1 mouse cellular context compared by ENCODE assay signal in genomic region chr8:75033511-75034243, GRCm38 (mm10).
TF ChIP-seq lines count a peak whose summit lies in the region.

Gene Tom1 (plus strand): TSS chr8:75033705.

TF ChIP-seq in CH12.LX, 34 proteins besides CTCF, POLR2A, EP300 and RAD21 (continued from another document):
- TF ChIP-seq NRF1 (IDR thresholded peaks at IDR 0.05; ENCODE audit: low read depth, low read length) (peak; percentile 54), SMC3 (IDR thresholded peaks at IDR 0.05; ENCODE audit: low read depth, low read length) (no peak), MAX (IDR thresholded peaks at IDR 0.05; ENCODE audit: low read length) (peak; percentile 62; the same call in 1 of the 2 replicates), KAT2A (IDR thresholded peaks at IDR 0.05; ENCODE audit: insufficient replicate concordance, low read length) (peak; percentile 64; the same call in 1 of the 2 replicates), HCFC1 (IDR thresholded peaks at IDR 0.05; ENCODE audit: low read depth, low read length) (peak; percentile 57), RCOR1 (conservative IDR thresholded peaks at IDR 0.05; ENCODE audit: low read depth, low read length) (no peak), GABPA (IDR thresholded peaks at IDR 0.05; ENCODE audit: insufficient replicate concordance, low read depth, low read length) (no peak), MEF2A (IDR thresholded peaks at IDR 0.05; ENCODE audit: borderline replicate concordance, low read depth, low read length) (no peak), TBP (conservative IDR thresholded peaks at IDR 0.05; ENCODE audit: low read depth, low read length) (0 out of 2 replicates have a peak, but pooled peaks have one; percentile 33), IRF4 (IDR thresholded peaks at IDR 0.05; ENCODE audit: low read depth, low read length) (0 out of 2 replicates have a peak, but pooled peaks have one; percentile 26)
